Mouse (Mus musculus): ENCODE data around the gene Krtap19-4.

DNA sequence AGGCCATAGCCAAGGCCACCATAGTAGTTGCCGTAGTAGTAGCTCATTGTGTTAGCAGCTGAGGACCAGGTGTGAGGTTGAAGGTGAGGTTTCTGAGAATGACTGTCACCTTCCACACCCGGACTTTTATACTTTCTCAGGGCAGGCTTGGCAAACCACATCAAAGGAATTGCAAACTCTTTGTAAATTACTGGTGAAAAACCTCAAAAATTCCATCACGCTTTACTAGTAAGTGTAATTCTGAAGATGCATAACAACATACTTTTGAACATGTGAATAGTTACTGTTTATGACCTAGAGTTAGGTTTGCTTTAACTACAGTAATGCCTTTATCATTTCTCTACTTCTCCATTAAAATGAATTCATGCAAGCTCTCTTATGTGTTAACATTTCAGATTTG is 47.3 kb upstream of the Krtap19-4 start, which contains the start of gene Krtap19-9b:
- TF ChIP-seq CTCF (IDR thresholded peaks at IDR 0.05; ENCODE audit: extremely low read depth, insufficient read depth, low read length) (no peak), POLR2A (IDR thresholded peaks at IDR 0.05; ENCODE audit: extremely low read depth, insufficient read depth, low read length) (no peak)

All from cortical plate, adult 2 months (tissue).